Mouse (Mus musculus): Measurements from ENCODE around the gene Fam129a. TPM values are rescaled to one million over a fixed set of nuclear protein-coding genes. Genes with fewer than 3 reads are reported as not detected.

The Fam129a gene
- polyA plus RNA-seq, 1 experiment from 2014 or later = 2.8 TPM

DNA sequence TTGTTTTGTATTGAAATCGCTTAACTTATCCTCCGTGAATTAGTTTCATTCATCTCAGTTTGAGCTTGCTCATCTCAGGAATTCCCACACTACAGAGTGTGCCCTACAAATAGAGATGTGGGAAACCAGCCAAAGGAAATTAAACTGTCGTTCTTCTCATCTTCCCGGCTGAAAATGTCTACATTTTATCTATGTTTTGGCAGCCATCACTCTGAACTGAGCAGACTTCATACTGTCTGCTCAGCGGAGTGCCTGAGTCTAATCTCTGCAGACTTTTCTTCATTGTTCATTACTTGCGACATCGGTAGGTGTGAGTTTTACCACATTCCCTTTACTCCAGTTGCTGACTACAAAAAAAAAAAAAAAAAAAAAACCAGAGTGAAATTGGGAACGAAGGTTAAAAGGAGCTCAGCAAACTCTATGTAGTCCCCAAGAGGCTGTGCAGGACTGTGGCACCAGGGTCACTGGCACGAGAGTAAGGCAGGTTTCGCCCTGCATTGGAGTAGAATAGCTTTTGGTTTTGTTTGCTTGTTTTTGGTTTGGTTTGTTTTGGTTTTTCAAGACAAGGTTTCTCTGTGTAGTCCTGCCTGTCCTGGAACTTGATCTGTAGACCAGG lies 43.4 kb downstream of the Fam129a start:
- Histone ChIP-seq H3K9ac (replicated peaks) (no peak overlapping the region), H3K36me3 (no peaks in the 10 kb centered on the region), H3K27me3 (no peaks in the 10 kb centered on the region), H3K4me3 (replicated peaks) (no peak overlapping the region), H3K4me2 (no peak overlapping the region), H3K9me3 (no peaks in the 10 kb centered on the region), H3K27ac (no peak overlapping the region), H3K4me1 (replicated peaks) (no peaks in the 10 kb centered on the region)
- WGBS = 70% methylated on average over 10 of the region's 10 CpGs
- ATAC-seq (ENCODE audit: insufficient number of reproducible peaks, insufficient read depth, low FRiP score, low TSS enrichment, low read depth) = no peak

GRCm38 (mm10) chr1:151615625-151616024 lies 44.6 kb downstream of the Fam129a start:
- no peaks in the 10 kb centered on the region for H3K4me1 ChIP-seq (replicated peaks)
- 95% methylated on average over 6 of the region's 6 CpGs for WGBS
- no peak overlapping the region for H3K9ac ChIP-seq (replicated peaks)
- H3K27me3 ChIP-seq = no peaks in the 10 kb centered on the region
- no peak overlapping the region for H3K27ac ChIP-seq
- no peak for ATAC-seq (ENCODE audit: insufficient number of reproducible peaks, insufficient read depth, low FRiP score, low TSS enrichment, low read depth)
- H3K9me3 ChIP-seq = no peaks in the 10 kb centered on the region
- no peak overlapping the region for H3K4me2 ChIP-seq
- H3K4me3 ChIP-seq (replicated peaks) = no peak overlapping the region
- H3K36me3 ChIP-seq = no peaks in the 10 kb centered on the region

DNA sequence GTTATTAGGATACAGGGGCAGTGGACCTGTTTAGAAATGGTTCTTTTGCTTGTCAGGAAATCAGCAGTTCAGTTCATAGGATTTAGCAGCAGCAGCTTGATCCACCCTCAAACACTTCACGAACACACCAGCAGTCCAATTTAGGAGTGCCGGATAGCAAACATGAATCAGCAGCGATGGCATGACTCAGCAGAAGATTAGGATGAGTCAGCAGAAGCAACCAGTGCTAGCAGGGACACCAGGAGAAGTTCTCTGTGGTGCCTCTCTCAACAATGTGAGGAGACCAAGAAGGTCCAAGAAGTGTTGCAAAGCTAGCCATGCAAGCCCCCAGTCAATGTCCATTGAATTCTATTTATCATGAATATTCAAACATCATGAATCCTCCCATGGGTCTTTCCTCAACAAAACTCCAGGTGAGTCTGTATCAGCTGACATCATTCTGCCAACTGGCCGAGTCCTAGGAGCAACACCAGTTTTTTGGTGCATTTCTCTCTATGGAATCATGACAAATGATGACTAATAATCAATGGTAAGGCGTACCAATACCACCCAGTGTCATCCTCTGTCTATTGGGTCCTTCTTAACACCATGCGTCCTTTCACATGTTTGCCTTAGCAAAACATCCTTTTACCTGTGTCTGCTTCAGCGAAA lies 45.7 kb downstream of the Fam129a start:
- 90% methylated on average over 7 of the region's 7 CpGs for WGBS
- Histone ChIP-seq H3K27me3 (no peaks in the 10 kb centered on the region), H3K4me1 (replicated peaks) (no peaks in the 10 kb centered on the region), H3K4me3 (replicated peaks) (no peak overlapping the region), H3K36me3 (no peaks in the 10 kb centered on the region), H3K4me2 (no peak overlapping the region), H3K27ac (no peak overlapping the region), H3K9me3 (no peaks in the 10 kb centered on the region), H3K9ac (replicated peaks) (no peak overlapping the region)
- ATAC-seq (ENCODE audit: insufficient number of reproducible peaks, insufficient read depth, low FRiP score, low TSS enrichment, low read depth) = no peak

DNA sequence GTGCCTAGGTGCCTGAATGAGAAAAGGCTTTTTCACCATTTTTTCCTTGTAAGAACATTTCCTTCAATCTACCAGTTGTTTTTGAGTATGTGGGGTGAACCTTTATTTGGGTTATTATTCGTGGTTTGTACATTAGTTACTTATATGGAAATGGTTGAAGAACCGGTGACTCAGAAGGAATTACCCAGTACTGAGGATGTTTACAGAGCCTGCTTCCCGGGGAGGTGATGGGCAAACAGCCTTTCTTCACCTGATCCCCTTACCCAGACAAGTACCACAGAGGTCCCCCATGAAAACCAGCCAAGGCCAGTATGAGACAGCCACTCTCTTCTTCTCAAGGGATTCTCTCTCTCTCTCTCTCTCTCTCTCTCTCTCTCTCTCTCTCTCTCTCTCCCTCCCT lies 47.3 kb downstream of the Fam129a start:
- no peak overlapping the region for H3K4me2 ChIP-seq

GRCm38 (mm10) chr1:151619281-151619711 lies 48.3 kb downstream of the Fam129a start:
- ATAC-seq (ENCODE audit: insufficient number of reproducible peaks, insufficient read depth, low FRiP score, low TSS enrichment, low read depth) = no peak
- no peak overlapping the region for H3K27ac ChIP-seq
- 77% methylated on average over 8 of the region's 8 CpGs for WGBS
- no peaks in the 10 kb centered on the region for H3K36me3 ChIP-seq
- no peak overlapping the region for H3K9ac ChIP-seq (replicated peaks)
- no peaks in the 10 kb centered on the region for H3K27me3 ChIP-seq
- no peaks in the 10 kb centered on the region for H3K9me3 ChIP-seq
- H3K4me1 ChIP-seq (replicated peaks) = no peaks in the 10 kb centered on the region
- H3K4me2 ChIP-seq = no peak overlapping the region
- no peak overlapping the region for H3K4me3 ChIP-seq (replicated peaks)

More for the DNA sequence above, 47.3 kb downstream of the Fam129a start:
- no peak overlapping the region for H3K4me3 ChIP-seq (replicated peaks)
- no peaks in the 10 kb centered on the region for H3K4me1 ChIP-seq (replicated peaks)
- WGBS = 79% methylated on average over 3 of the region's 3 CpGs
- no peaks in the 10 kb centered on the region for H3K36me3 ChIP-seq
- no peaks in the 10 kb centered on the region for H3K9me3 ChIP-seq
- no peak overlapping the region for H3K9ac ChIP-seq (replicated peaks)
- H3K27ac ChIP-seq = no peak overlapping the region
- ATAC-seq (ENCODE audit: insufficient number of reproducible peaks, insufficient read depth, low FRiP score, low TSS enrichment, low read depth) = no peak
- no peaks in the 10 kb centered on the region for H3K27me3 ChIP-seq

DNA sequence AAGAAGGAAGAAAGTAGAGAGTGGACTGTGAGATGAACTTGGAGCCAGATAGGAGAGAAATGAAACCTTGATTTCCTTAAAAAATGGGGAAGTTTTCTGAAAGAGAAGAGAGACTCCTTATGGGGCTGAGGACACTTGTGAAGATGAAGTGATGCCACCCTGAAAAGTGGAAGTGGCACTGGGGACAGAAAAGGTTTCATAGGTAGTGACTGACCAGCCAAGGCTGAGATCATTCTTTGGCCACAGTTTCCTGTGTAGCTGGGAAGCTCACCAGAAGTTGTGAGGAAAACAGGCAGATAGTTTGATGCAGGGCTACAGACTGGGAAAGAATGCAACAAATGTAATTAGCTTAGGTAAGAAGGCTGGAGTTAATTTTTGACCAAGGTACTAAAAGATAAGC lies 49.7 kb downstream of the Fam129a start:
- Histone ChIP-seq H3K9ac (replicated peaks) (no peak overlapping the region), H3K27ac (no peak overlapping the region), H3K36me3 (no peaks in the 10 kb centered on the region), H3K9me3 (no peaks in the 10 kb centered on the region), H3K4me2 (no peak overlapping the region), H3K27me3 (no peaks in the 10 kb centered on the region), H3K4me1 (replicated peaks) (no peaks in the 10 kb centered on the region), H3K4me3 (replicated peaks) (no peak overlapping the region)
- ATAC-seq (ENCODE audit: insufficient number of reproducible peaks, insufficient read depth, low FRiP score, low TSS enrichment, low read depth) = no peak

GRCm38 (mm10) chr1:151624442-151625226 lies 53.6 kb downstream of the Fam129a start:
- H3K36me3 ChIP-seq = no peaks in the 10 kb centered on the region
- H3K4me3 ChIP-seq (replicated peaks) = no peak overlapping the region
- H3K9me3 ChIP-seq = no peaks in the 10 kb centered on the region
- H3K4me1 ChIP-seq (replicated peaks) = peaks cover 2% of the 10 kb centered on the region; the same call in 1 of the 2 replicates
- no peak overlapping the region for H3K27ac ChIP-seq
- H3K4me2 ChIP-seq = no peak overlapping the region
- ATAC-seq (ENCODE audit: insufficient number of reproducible peaks, insufficient read depth, low FRiP score, low TSS enrichment, low read depth) = no peak
- WGBS = 83% methylated on average over 3 of the region's 3 CpGs
- no peaks in the 10 kb centered on the region for H3K27me3 ChIP-seq
- no peak overlapping the region for H3K9ac ChIP-seq (replicated peaks)

GRCm38 (mm10) chr1:151625260-151625659 lies 54.3 kb downstream of the Fam129a start:
- Histone ChIP-seq H3K27me3 (no peaks in the 10 kb centered on the region), H3K4me2 (no peak overlapping the region), H3K4me3 (replicated peaks) (no peak overlapping the region), H3K4me1 (replicated peaks) (peaks cover 6% of the 10 kb centered on the region; the same call in 1 of the 2 replicates), H3K9me3 (no peaks in the 10 kb centered on the region), H3K27ac (no peak overlapping the region), H3K9ac (replicated peaks) (no peak overlapping the region), H3K36me3 (no peaks in the 10 kb centered on the region)
- ATAC-seq (ENCODE audit: insufficient number of reproducible peaks, insufficient read depth, low FRiP score, low TSS enrichment, low read depth) = no peak
- 82% methylated on average over 4 of the region's 4 CpGs for WGBS

GRCm38 (mm10) chr1:151625690-151626089 lies 54.7 kb downstream of the Fam129a start:
- no peak overlapping the region for H3K27ac ChIP-seq

DNA sequence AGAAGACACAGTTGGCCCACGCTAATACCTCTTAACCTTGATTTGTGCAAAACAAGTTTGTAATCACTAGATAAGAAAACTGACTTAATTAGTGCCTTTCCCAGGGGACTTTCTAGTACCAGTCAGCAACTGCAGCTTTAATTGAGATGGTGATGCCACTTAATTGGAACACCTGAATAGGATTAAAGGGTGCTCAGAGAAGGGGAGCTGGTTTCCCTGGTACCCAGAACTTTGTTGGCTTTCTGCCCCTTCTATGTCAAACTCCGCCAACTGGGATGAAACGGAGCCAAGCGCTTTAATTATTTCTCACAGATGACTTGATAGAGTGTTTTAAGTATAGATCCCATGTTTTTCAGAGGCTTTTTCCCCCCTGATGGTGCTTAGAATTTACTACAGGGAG lies 55.6 kb downstream of the Fam129a start:
- ATAC-seq (ENCODE audit: insufficient number of reproducible peaks, insufficient read depth, low FRiP score, low TSS enrichment, low read depth) = no peak
- H3K4me1 ChIP-seq (replicated peaks) = peaks cover 6% of the 10 kb centered on the region; the same call in 1 of the 2 replicates
- no peak overlapping the region for H3K4me2 ChIP-seq
- no peak overlapping the region for H3K4me3 ChIP-seq (replicated peaks)
- no peaks in the 10 kb centered on the region for H3K9me3 ChIP-seq
- H3K27ac ChIP-seq = no peak overlapping the region
- no peaks in the 10 kb centered on the region for H3K36me3 ChIP-seq
- no peaks in the 10 kb centered on the region for H3K27me3 ChIP-seq
- no peak overlapping the region for H3K9ac ChIP-seq (replicated peaks)
- WGBS = 72% methylated on average over 4 of the region's 4 CpGs

More at GRCm38 (mm10) chr1:151625690-151626089, 54.7 kb downstream of the Fam129a start:
- H3K27me3 ChIP-seq = no peaks in the 10 kb centered on the region
- H3K4me3 ChIP-seq (replicated peaks) = no peak overlapping the region
- peaks cover 6% of the 10 kb centered on the region; the same call in 1 of the 2 replicates for H3K4me1 ChIP-seq (replicated peaks)
- no peak for ATAC-seq (ENCODE audit: insufficient number of reproducible peaks, insufficient read depth, low FRiP score, low TSS enrichment, low read depth)
- WGBS = 84% methylated on average over 2 of the region's 2 CpGs
- no peak overlapping the region for H3K4me2 ChIP-seq
- no peak overlapping the region for H3K9ac ChIP-seq (replicated peaks)
- H3K36me3 ChIP-seq = no peaks in the 10 kb centered on the region
- H3K9me3 ChIP-seq = no peaks in the 10 kb centered on the region

- ATAC-seq (ENCODE audit: insufficient number of reproducible peaks, insufficient read depth, low FRiP score, low TSS enrichment, low read depth) = no peak
- Histone ChIP-seq H3K27ac (no peak overlapping the region), H3K27me3 (no peaks in the 10 kb centered on the region), H3K4me1 (replicated peaks) (peaks cover 6% of the 10 kb centered on the region; the same call in 1 of the 2 replicates), H3K36me3 (no peaks in the 10 kb centered on the region), H3K4me3 (replicated peaks) (no peak overlapping the region), H3K9me3 (no peaks in the 10 kb centered on the region), H3K4me2 (no peak overlapping the region), H3K9ac (replicated peaks) (no peak overlapping the region)
- 33% methylated on average over 3 of the region's 3 CpGs for WGBS
Measured at GRCm38 (mm10) chr1:151627141-151627540, 56.2 kb downstream of the Fam129a start.
